Mouse (Mus musculus) MEL (cell line): ENCODE results near the gene Specc1l.

Experiments used
- CHD1 ChIP-seq: IDR thresholded peaks from 2 replicates; pipeline ENCODE4 v1.6.1; 2012; ENCODE audit warnings: low read depth, mild to moderate bottlenecking, inconsistent platforms, low read length, improper control_type of control experiment
- CTCF ChIP-seq, 3 experiments: IDR thresholded peaks in 2 of 3; conservative IDR thresholded peaks in 1 of 3; 2 replicates each; pipeline ENCODE4 v1.5.1; 2011 to 2012; ENCODE audit warnings: low read length in 3 of 3, low read depth in 2 of 3, mild to moderate bottlenecking in 2 of 3, improper control_type of control experiment in 1 of 3, inconsistent platforms in 1 of 3, mixed read lengths in 1 of 3, moderate library complexity in 1 of 3; ENCODE audit not compliant: control insufficient read depth in 1 of 3, insufficient read depth in 1 of 3, poor library complexity in 1 of 3, severe bottlenecking in 1 of 3
- E2F4 ChIP-seq: IDR thresholded peaks from 2 replicates; pipeline ENCODE4 v1.6.1; 2011; ENCODE audit warnings: low read depth, low read length, improper control_type of control experiment, borderline replicate concordance
- ELF1 ChIP-seq: IDR thresholded peaks from 2 replicates; pipeline ENCODE4 v1.6.1; 2014; ENCODE audit warnings: low read depth, mild to moderate bottlenecking, inconsistent platforms, low read length, improper control_type of control experiment, moderate library complexity
- GATA1 ChIP-seq: IDR thresholded peaks from 2 replicates; pipeline ENCODE4 v1.6.1; 2011; ENCODE audit warnings: low read depth, low read length, improper control_type of control experiment
- KAT2A ChIP-seq: conservative IDR thresholded peaks from 2 replicates; pipeline ENCODE4 v1.6.1; 2012; ENCODE audit warnings: low read depth, low read length, improper control_type of control experiment, inconsistent platforms
- MAFK ChIP-seq: IDR thresholded peaks from 2 replicates; pipeline ENCODE4 v1.6.1; 2011; ENCODE audit warnings: low read depth, mild to moderate bottlenecking, low read length, improper control_type of control experiment, borderline replicate concordance
- NRF1 ChIP-seq: IDR thresholded peaks from 2 replicates; pipeline ENCODE4 v1.6.1; 2014; ENCODE audit warnings: low read depth, mild to moderate bottlenecking, inconsistent platforms, low read length, improper control_type of control experiment, moderate library complexity; ENCODE audit not compliant: poor library complexity, insufficient read depth, severe bottlenecking
- POLR2A ChIP-seq, 2 experiments: IDR thresholded peaks; 2 replicates each; pipeline ENCODE4 v1.6.1; 2011 to 2012; ENCODE audit warnings: low read length in 2 of 2, mild to moderate bottlenecking in 2 of 2, control low read depth in 1 of 2, improper control_type of control experiment in 1 of 2, low read depth in 1 of 2, moderate library complexity in 1 of 2; ENCODE audit not compliant: control insufficient read depth in 1 of 2, insufficient read depth in 1 of 2, poor library complexity in 1 of 2
- TAL1 ChIP-seq: IDR thresholded peaks from 2 replicates; pipeline ENCODE4 v1.6.1; 2012; ENCODE audit warnings: mild to moderate bottlenecking, inconsistent platforms, low read length, moderate library complexity, mixed read lengths
- ZC3H11A ChIP-seq: IDR thresholded peaks from 2 replicates; pipeline ENCODE4 v1.6.1; 2012; ENCODE audit warnings: low read depth, mild to moderate bottlenecking, inconsistent platforms, low read length, improper control_type of control experiment

DNA sequence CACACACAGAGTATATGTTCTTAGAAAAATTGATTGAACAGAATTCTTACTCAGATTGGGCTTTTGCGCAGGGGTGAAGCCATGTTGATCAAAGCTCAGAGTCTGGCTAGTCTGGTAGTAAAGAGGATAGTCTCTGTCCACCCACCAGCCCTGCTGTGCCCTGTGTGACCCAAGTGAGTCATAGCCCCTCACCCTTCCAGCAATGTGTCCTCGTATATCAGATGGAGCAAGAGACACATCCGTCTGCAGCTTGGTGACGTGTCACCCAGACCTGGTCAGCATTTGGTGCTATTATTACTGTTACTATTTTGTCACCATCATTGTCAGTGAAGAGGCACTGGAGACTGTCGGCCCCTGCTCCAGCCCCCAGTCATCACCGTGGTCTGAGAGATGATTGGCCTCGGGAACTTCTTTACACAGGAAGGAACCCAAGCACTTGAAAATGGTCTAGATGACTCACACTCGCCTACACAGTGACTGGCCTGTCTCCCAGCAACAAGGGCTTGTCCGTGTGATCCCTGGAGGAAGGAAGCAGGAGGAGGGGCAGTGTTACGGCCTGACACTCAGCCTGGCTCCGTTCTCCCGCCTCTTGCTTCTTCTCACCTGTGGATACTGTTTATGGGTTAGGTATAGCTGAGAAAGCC lies 41.5 kb upstream of the Specc1l start:
- no peak for TF ChIP-seq POLR2A (IDR thresholded peaks at IDR 0.05; ENCODE audit: control insufficient read depth in 1 of 2, insufficient read depth in 1 of 2, low read depth in 1 of 2, low read length in 2 of 2, poor library complexity in 1 of 2)
- TF ChIP-seq CTCF (IDR thresholded peaks at IDR 0.05 in 2 of 3, conservative IDR thresholded peaks at IDR 0.05 in 1 of 3; ENCODE audit: control insufficient read depth in 1 of 3, insufficient read depth in 1 of 3, low read depth in 2 of 3, low read length in 3 of 3, poor library complexity in 1 of 3, severe bottlenecking in 1 of 3): no peak
- no peak for TF ChIP-seq CHD1
- no peak for TF ChIP-seq NRF1
- no peak for TF ChIP-seq ELF1
- TF ChIP-seq MAFK: no peak
- no peak for TF ChIP-seq ZC3H11A
- no peak for TF ChIP-seq TAL1
- no peak for TF ChIP-seq KAT2A
- TF ChIP-seq GATA1: no peak
- no peak for TF ChIP-seq E2F4
